Mouse (Mus musculus): Measurements from ENCODE around the gene Gsdma2. TPM values are rescaled to one million over a fixed set of nuclear protein-coding genes. Genes with fewer than 3 reads are reported as not detected.
"Not testable (repeated sequence)": the region's sequence is repeated elsewhere in the genome, so short reads cannot be mapped to it uniquely, and the experiment has no call there.

The Gsdma2 gene
- polyA plus RNA-seq, 1 experiment from 2014 or later, result 81.0 TPM

- Histone ChIP-seq H3K4me3 (ENCODE audit: low read depth, low read length) (no peak within 1 kb of the TSS), H3K9me3 (ENCODE audit: control insufficient read depth, low read length) (no peaks in the 10 kb centered on the region), H3K27ac (replicated peaks) (no peak within 1 kb of the TSS), H3K27me3 (ENCODE audit: control insufficient read depth, insufficient read depth, low read length) (no peaks in the 10 kb centered on the region), H3K36me3 (ENCODE audit: control insufficient read depth, insufficient read depth, low read length) (no peaks in the 10 kb centered on the region), H3K9ac (ENCODE audit: low read length) (no peak within 1 kb of the TSS), H3K4me1 (replicated peaks; ENCODE audit: control insufficient read depth, insufficient read depth) (no peaks in the 10 kb centered on the region), H3K4me2 (replicated peaks; ENCODE audit: low read depth) (no peak within 1 kb of the TSS)
- no peak for TF ChIP-seq EP300 (optimal IDR thresholded peaks at IDR 0.05)
- TF ChIP-seq CTCF (IDR thresholded peaks at IDR 0.05; ENCODE audit: low read depth), result no peak
- ATAC-seq (ENCODE audit: low FRiP score, low TSS enrichment), result no peak
- no peak for DNase-seq (ENCODE audit: low spot score)
- WGBS, result 84% methylated on average over 10 of the region's 10 CpGs
These were observed 20.7 kb upstream of the Gsdma2 start, which contains the start of the genes Gm12355 and Gsdma3 for GRCm38 (mm10) chr11:98625611-98626410. Gm12355 (minus strand) TSS chr11:98625661. Gsdma3 (plus strand) TSS chr11:98626360.

GRCm38 (mm10) chr11:98628706-98629105 is 17.9 kb upstream of the Gsdma2 start:
- TF ChIP-seq CTCF (IDR thresholded peaks at IDR 0.05; ENCODE audit: low read depth), result no peak
- no peak for TF ChIP-seq EP300 (optimal IDR thresholded peaks at IDR 0.05)
- WGBS, result 94% methylated on average over 3 of the region's 3 CpGs
- no peak overlapping the region for H3K27ac ChIP-seq (replicated peaks)
- H3K9ac ChIP-seq (ENCODE audit: low read length), result no peak overlapping the region
- ATAC-seq (ENCODE audit: low FRiP score, low TSS enrichment) (no peak), DNase-seq (ENCODE audit: low spot score) (no peak)
- H3K4me2 ChIP-seq (replicated peaks; ENCODE audit: low read depth), result no peak overlapping the region
- no peaks in the 10 kb centered on the region for H3K4me1 ChIP-seq (replicated peaks; ENCODE audit: control insufficient read depth, insufficient read depth)
- H3K36me3 ChIP-seq (ENCODE audit: control insufficient read depth, insufficient read depth, low read length), result no peaks in the 10 kb centered on the region
- H3K9me3 ChIP-seq (ENCODE audit: control insufficient read depth, low read length), result no peaks in the 10 kb centered on the region
- no peak overlapping the region for H3K4me3 ChIP-seq (ENCODE audit: low read depth, low read length)
- no peaks in the 10 kb centered on the region for H3K27me3 ChIP-seq (ENCODE audit: control insufficient read depth, insufficient read depth, low read length)

- no peaks in the 10 kb centered on the region for H3K36me3 ChIP-seq (ENCODE audit: control insufficient read depth, insufficient read depth, low read length)
- WGBS, result 83% methylated on average over 5 of the region's 5 CpGs
- H3K4me2 ChIP-seq (replicated peaks; ENCODE audit: low read depth), result no peak overlapping the region
- no peak overlapping the region for H3K4me3 ChIP-seq (ENCODE audit: low read depth, low read length)
- H3K9ac ChIP-seq (ENCODE audit: low read length), result no peak overlapping the region
- no peaks in the 10 kb centered on the region for H3K4me1 ChIP-seq (replicated peaks; ENCODE audit: control insufficient read depth, insufficient read depth)
- no peak overlapping the region for H3K27ac ChIP-seq (replicated peaks)
- DNase-seq (ENCODE audit: low spot score) (no peak), ATAC-seq (ENCODE audit: low FRiP score, low TSS enrichment) (no peak)
- TF ChIP-seq CTCF (IDR thresholded peaks at IDR 0.05; ENCODE audit: low read depth) (no peak), EP300 (optimal IDR thresholded peaks at IDR 0.05) (no peak)
- no peaks in the 10 kb centered on the region for H3K9me3 ChIP-seq (ENCODE audit: control insufficient read depth, low read length)
- no peaks in the 10 kb centered on the region for H3K27me3 ChIP-seq (ENCODE audit: control insufficient read depth, insufficient read depth, low read length)
These were observed 15.9 kb upstream of the Gsdma2 start for GRCm38 (mm10) chr11:98630646-98631045.

- H3K4me3 ChIP-seq (ENCODE audit: low read depth, low read length); H3K9me3 ChIP-seq (ENCODE audit: control insufficient read depth, low read length); H3K9ac ChIP-seq (ENCODE audit: low read length); H3K4me2 ChIP-seq (replicated peaks; ENCODE audit: low read depth); H3K4me1 ChIP-seq (replicated peaks; ENCODE audit: control insufficient read depth, insufficient read depth); H3K27me3 ChIP-seq (ENCODE audit: control insufficient read depth, insufficient read depth, low read length); H3K36me3 ChIP-seq (ENCODE audit: control insufficient read depth, insufficient read depth, low read length); H3K27ac ChIP-seq (replicated peaks): not testable (repeated sequence)
- peak; percentile 69 for TF ChIP-seq CTCF (IDR thresholded peaks at IDR 0.05; ENCODE audit: low read depth)
- WGBS, result 30% methylated on average over 10 of the region's 10 CpGs
- DNase-seq (ENCODE audit: low spot score) (peak; percentile 57), ATAC-seq (ENCODE audit: low FRiP score, low TSS enrichment) (peak; percentile 75)
These were observed 11.1 kb upstream of the Gsdma2 start for GRCm38 (mm10) chr11:98635312-98635970.

GRCm38 (mm10) chr11:98637501-98637900 is 9.1 kb upstream of the Gsdma2 start:
- Histone ChIP-seq H3K4me3 (ENCODE audit: low read depth, low read length) (no peak overlapping the region), H3K27ac (replicated peaks) (no peak overlapping the region), H3K36me3 (ENCODE audit: control insufficient read depth, insufficient read depth, low read length) (no peaks in the 10 kb centered on the region), H3K4me2 (replicated peaks; ENCODE audit: low read depth) (no peak overlapping the region), H3K4me1 (replicated peaks; ENCODE audit: control insufficient read depth, insufficient read depth) (no peaks in the 10 kb centered on the region), H3K9ac (ENCODE audit: low read length) (no peak overlapping the region), H3K9me3 (ENCODE audit: control insufficient read depth, low read length) (no peaks in the 10 kb centered on the region), H3K27me3 (ENCODE audit: control insufficient read depth, insufficient read depth, low read length) (no peaks in the 10 kb centered on the region)
- WGBS, result 65% methylated on average over 1 of the region's 1 CpGs
- DNase-seq (ENCODE audit: low spot score) (no peak), ATAC-seq (ENCODE audit: low FRiP score, low TSS enrichment) (peak; percentile 38; the same call in 1 of the 2 replicates)
- TF ChIP-seq CTCF (IDR thresholded peaks at IDR 0.05; ENCODE audit: low read depth), result no peak
- no peak for TF ChIP-seq EP300 (optimal IDR thresholded peaks at IDR 0.05)

- TF ChIP-seq CTCF (IDR thresholded peaks at IDR 0.05; ENCODE audit: low read depth), result no peak
- TF ChIP-seq EP300 (optimal IDR thresholded peaks at IDR 0.05), result no peak
- H3K4me1 ChIP-seq (replicated peaks; ENCODE audit: control insufficient read depth, insufficient read depth), result no peaks in the 10 kb centered on the region
- no peak overlapping the region for H3K9ac ChIP-seq (ENCODE audit: low read length)
- no peaks in the 10 kb centered on the region for H3K36me3 ChIP-seq (ENCODE audit: control insufficient read depth, insufficient read depth, low read length)
- WGBS, result 54% methylated on average over 5 of the region's 5 CpGs
- no peak for DNase-seq (ENCODE audit: low spot score)
- no peaks in the 10 kb centered on the region for H3K9me3 ChIP-seq (ENCODE audit: control insufficient read depth, low read length)
- H3K4me2 ChIP-seq (replicated peaks; ENCODE audit: low read depth), result no peak overlapping the region
- H3K27me3 ChIP-seq (ENCODE audit: control insufficient read depth, insufficient read depth, low read length), result no peaks in the 10 kb centered on the region
- H3K27ac ChIP-seq (replicated peaks), result no peak overlapping the region
- H3K4me3 ChIP-seq (ENCODE audit: low read depth, low read length), result no peak overlapping the region
- ATAC-seq (ENCODE audit: low FRiP score, low TSS enrichment), result no peak
These were observed 6.5 kb upstream of the Gsdma2 start for GRCm38 (mm10) chr11:98640091-98640490.

All from stomach, postnatal 0 days (tissue).